Mouse (Mus musculus): Measurements from ENCODE around the gene Ptk7. TPM values are rescaled to one million over a fixed set of nuclear protein-coding genes. Genes with fewer than 3 reads are reported as not detected.

The Ptk7 gene
- total RNA-seq, 2 experiments from 2014 or later: 9.5 to 10.5 TPM

DNA sequence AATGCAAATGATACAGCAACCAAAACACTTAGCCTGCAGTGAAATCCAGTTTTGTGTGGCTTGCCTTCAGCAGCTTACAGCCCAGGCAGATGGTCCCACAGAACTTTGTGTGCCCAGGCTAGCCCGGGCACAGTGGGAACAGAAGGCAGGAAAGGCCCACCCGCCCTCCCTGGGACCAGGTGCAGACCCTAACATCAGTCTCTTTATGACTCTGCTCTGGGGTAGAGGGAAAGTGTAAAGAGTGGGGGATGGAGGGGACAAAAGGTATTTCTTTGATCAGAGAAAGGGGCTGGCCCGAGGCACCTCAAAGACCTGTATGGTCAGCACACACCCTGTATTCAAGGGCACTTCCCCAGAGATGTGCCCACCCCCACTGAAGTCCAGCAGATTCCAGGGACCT lies 16.1 kb downstream of the Ptk7 start:
- DNase-seq (ENCODE audit: low spot score in 2 of 2): no peak
- intact Hi-C loops (cut with DNase I): no loop called here

DNA sequence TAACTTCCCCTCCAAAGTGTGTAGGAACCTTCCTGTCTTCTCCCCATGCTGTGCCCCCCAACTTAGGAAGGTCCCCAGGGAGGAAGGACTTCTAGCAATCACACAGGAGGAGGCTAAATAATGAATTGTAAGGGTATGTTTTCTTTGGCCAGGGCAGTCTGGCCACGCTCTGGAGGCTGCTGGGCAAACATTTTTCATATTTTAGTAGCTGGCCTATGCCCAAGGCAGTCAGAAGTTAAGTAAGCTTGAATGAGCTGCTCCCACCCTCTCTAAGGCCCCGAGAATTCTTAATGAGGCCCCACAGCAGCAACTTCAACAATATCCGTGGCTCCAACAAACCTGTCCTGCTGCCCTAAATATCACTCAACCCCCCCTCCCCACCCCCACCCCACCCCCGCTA lies 16.5 kb downstream of the Ptk7 start:
- no peak for DNase-seq (ENCODE audit: low spot score in 2 of 2)
- intact Hi-C loops (cut with DNase I): no loop called here

DNA sequence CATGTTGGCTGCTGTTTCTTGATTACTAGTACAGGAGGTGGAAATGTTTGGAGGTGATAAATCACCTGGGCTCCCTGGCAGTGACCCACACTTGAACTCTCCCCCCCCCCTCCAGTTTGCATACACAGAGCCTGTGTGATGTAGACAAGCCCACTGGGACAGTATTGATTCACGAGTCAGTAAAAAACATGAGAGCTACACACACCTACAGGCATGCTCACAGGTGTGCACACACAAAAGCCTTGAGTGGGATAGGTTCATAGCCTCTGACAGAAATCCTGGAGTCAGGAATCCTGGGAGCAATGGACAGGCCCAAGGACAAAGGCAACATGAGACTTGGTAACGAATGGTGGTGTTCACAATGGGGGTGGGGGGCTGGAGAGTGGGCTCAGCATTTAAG lies 17.1 kb downstream of the Ptk7 start:
- no peak for DNase-seq (ENCODE audit: low spot score in 2 of 2)
- intact Hi-C loops (cut with DNase I): no loop called here

DNA sequence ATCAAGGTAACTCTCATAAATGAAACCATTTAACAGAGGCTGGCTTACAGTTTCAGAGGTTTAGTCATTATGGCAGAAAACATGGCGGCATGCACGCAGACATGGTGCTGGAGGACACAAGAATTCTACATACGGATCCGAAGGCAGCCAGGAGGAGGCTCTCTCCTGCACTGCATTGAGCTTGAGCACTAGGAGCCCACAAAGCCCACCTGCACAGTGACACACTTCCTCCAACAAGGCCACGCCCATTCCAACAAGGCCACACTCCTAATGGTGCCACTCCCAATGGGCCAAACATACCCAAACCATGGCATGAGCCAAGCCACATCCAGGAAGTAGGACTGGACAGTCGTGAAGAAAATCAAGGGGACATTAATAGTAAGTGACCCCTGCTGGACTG lies 18.0 kb downstream of the Ptk7 start:
- DNase-seq (ENCODE audit: low spot score in 2 of 2): no peak
- intact Hi-C loops (cut with DNase I): no loop called here

DNA sequence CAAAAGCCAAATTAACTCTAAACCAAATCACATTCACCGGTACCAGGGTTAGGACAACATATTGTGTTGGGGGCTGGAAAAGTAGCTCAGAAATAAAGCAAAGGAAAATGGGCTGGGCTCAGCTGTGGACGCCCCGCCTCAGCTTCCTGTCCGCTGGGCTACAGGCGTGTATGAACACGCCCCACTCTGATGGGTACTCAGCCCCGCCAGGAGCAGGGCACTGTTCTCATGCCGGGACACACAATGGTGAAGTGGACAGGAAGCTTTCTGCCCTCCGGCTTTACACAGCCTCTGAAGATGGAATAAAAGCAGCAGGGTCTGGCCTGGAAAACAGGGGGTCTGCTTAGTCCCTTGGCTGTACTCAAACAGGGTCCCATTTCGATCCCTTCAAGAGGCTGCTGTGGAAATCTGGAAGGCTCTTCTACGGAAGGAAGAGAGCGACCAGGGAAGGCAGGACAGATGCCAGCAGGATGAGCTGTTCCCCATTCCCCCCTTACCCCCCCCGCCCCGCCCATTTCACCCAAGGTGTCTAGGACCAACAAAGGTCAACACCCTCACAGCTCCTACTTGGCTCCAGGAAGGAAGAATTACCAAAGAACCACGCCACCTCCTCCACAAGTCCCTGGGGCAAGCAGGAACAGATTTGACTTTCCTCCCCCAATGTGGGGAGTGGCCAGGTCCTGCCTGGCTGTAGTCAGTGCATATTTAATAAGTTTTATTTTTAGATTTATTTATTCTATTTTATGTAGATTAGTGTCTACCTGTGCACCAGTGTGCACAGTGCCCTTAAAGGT lies 19.4 kb downstream of the Ptk7 start:
- intact Hi-C loops (cut with DNase I): no loop called here
- DNase-seq (ENCODE audit: low spot score in 2 of 2): no peak

DNA sequence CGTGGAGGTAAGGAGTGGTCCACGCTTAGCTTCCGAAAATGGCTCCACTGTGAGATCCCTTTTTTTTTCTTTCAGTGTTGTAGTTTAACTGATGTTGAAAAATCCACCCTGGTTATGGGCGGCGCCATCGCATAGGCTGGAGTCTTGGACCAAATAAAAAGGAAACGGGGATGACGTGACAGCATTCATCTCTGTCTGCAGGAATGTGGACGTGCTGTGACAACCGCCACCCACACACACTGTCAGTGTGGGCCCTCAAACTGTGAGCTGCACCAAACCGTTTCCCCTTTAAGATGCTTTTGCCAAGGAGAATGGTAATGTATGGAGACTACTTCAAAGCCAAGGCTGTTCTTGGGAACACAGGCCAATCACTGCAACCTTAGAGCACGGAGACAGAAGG lies 23.3 kb downstream of the Ptk7 start:
- intact Hi-C loops (cut with DNase I): no loop called here
- peak; percentile 33 to 89 for DNase-seq (ENCODE audit: low spot score in 2 of 2)

DNA sequence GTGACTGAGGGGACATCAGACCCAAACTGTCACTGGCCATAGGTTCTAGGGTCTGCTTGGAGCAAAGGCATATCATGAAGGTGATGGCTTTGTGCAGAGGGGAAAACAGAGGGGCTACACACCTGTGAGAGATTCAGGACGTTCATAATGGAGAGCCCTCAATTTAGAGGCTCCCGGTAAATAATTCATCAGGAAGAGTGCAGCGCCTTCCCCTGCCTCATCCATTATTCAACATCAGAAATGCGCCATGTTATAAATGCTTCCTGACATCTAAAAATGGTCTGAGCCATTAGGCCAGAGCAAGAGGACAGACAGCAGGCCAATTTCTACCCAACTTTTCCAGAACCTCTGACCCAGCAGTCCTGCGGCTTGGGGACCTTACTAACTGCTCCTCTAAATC lies 24.2 kb downstream of the Ptk7 start:
- intact Hi-C loops (cut with DNase I): no loop called here
- no peak for DNase-seq (ENCODE audit: low spot score in 2 of 2)

DNA sequence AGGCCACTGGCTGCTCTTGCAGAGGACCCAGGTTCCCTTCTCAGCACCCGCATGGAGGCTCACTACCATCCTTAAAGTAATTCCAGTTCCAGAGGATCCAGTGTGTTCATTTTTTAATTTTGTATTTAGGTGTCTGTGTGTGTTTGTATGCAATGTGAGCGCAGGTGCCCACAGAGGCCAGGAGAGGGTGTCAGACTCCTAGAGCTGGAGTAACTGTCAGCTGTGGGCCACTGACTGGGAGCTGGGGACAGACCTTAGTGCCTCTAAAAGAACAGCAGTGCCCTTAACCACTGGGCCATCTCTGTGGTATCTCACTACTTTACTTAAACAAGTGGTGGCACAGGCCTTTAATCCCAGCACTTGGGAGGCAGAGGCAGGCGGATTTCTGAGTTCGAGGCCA lies 26.1 kb downstream of the Ptk7 start:
- intact Hi-C loops (cut with DNase I): loop anchor here (5.0 kb wide), 1 partner anchor 34 kb away; no protein-coding TSS in a partner anchor
- no peak for DNase-seq (ENCODE audit: low spot score in 2 of 2)

DNA sequence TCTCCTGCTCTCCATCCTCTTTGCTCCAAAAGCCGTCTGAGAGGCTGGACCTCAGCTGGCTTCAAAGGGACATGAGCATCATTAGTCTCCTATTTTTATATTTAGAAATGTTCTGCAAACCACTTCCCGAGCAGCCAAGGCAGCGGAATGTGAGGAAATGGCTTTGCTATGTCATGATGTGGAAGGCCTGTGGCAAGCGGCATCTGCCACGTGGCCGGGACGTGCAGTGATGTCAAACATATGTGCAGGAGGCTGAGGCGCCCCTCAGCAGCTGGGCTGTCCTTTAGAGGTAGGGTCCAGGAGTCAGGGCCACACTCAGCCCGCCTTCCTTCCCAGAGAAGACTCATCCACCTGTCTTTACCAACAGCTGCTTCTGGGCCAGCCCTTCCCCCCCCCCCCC lies 27.1 kb downstream of the Ptk7 start:
- DNase-seq (ENCODE audit: low spot score in 2 of 2): no peak
- intact Hi-C loops (cut with DNase I): loop anchor here (5.0 kb wide), 1 partner anchor 35 kb away; no protein-coding TSS in a partner anchor

DNA sequence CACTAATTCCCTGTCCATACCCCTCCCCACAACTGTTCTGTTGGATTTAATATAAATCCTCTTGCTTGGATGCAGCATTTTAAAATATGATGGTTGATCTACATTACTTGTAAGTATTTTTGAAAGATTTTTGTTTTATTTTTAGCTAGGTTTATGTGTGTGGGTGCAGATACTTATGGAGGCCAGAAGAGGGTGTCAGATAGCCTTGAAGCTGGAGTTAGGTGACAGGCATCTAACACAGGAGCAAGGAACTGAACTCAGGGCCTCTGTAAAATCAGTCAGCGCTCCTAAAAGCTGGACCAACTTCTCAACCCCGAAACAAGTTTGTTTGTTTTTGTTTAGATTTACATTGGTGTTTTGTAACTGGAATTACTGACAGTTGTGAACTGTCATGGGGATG lies 28.7 kb downstream of the Ptk7 start:
- no peak for DNase-seq (ENCODE audit: low spot score in 2 of 2)
- intact Hi-C loops (cut with DNase I): loop anchor here (5.0 kb wide), 1 partner anchor 37 kb away; no protein-coding TSS in a partner anchor

DNA sequence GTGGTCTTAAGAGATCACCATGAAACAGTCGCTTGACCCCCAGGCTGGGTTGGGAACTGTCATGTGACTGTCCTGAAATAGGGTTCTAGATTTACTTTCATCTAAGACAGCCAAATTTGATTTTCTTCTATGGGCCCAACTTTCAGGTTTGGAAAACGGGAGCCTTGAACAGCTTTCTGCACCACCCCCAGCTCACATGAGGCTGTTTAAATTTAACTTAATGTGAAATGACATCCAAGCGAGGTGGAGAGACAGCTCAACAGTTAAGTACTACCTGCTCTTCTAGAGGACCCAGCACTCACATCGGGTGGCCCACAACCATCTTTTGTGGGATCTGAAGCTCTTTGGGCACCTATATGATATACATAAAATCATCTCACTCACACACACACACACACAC lies 30.3 kb downstream of the Ptk7 start:
- intact Hi-C loops (cut with DNase I): no loop called here
- peak in 1 of 2 experiments; percentile 74 for DNase-seq (ENCODE audit: low spot score in 2 of 2)

DNA sequence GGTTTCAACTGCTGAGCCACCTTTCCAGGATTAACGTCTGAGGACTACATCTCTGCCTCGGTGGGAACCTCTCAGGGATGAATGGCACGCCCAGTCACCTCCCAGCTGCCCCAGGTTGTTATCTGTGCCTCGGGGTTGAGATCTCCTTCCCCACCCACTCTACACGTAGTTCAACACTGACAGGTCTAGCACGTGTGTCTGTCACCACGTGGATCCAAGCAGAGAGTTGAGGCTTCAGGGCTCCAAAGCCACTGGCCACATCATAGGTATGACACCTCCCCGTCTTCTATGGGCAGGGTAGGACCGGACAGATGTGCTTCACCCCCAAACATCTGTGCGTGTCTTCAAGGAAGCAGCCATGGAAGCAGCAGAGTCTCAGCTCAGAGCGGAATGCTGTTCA lies 31.3 kb downstream of the Ptk7 start:
- no peak for DNase-seq (ENCODE audit: low spot score in 2 of 2)
- intact Hi-C loops (cut with DNase I): no loop called here

DNA sequence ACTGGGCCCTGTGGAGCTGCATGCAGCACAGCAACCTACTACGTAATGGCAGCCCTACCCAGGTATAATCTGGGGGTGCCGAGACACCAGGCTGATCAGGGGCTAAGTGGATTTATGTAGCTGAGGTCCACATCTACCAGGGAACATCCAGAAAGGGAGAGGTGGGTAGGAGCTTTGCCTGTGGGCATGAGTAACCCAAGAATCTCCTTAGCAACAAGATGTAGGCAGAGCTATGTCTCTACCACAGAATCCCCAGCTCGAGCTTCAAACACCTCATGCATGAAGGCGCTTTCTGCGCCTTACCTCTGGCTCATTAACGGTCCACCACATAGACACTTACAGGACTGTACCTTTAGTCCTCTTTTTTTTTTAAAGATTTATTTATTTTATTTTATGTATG lies 34.0 kb downstream of the Ptk7 start:
- DNase-seq (ENCODE audit: low spot score in 2 of 2): peak; percentile 24 to 53
- intact Hi-C loops (cut with DNase I): no loop called here

DNA sequence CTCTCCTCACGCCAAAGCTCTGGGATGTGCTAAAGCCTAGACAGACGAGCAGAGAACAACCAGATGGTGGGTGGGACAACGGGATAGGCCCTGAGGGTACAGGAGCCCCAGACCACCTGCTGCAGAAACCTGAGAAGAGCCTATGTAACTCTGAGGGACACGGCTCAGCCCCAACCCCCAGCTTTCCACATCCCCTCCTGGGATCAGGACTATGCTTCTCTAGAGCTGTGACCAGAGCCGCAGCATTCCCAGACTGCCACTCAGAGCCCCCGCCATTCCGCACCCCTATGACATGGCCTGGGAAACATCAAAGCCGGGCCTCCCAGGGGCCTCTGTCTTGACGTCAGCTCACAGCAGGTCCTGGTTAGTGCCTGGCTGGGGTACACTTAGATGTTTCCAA lies 34.7 kb downstream of the Ptk7 start:
- no peak for DNase-seq (ENCODE audit: low spot score in 2 of 2)
- intact Hi-C loops (cut with DNase I): no loop called here

DNA sequence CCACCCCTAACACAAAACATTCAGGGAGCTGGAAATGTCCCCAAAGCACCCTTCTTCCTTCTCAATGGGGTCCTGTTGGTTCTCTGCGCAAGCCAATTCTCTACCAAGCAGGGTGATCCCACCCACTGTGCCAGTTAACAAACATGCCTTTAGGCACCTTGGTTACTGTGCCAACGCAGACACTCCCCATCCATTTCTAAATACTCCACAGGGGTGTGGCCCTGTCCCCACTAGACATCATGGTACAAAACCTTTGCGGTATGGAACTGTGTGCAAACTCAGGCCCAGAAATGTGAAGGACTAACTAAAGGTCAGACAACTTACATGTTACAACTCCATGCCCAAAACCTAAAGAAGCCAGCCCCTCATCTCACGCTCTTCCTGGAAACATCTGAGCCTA lies 36.2 kb downstream of the Ptk7 start:
- DNase-seq (ENCODE audit: low spot score in 2 of 2): no peak
- intact Hi-C loops (cut with DNase I): no loop called here

DNA sequence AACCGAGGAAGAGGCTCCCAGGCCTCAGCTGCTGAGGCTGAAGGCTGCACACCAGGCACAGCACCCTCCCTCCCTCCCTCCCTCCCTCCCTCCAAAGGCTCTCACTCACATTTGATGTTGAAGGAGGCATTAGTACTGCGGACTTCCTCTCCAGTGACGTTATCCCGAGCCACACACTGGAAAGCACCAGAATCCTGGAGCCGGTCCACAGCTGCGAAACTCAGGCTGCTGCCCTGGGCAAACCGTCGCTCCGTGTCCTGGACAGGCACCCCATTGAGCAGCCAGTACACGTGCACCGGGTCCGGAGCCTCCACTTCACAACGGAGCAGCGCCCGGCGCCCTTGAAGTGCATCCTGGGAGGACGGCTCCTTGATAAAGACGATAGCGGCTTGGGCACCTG lies 37.9 kb downstream of the Ptk7 start:
- intact Hi-C loops (cut with DNase I): no loop called here
- DNase-seq (ENCODE audit: low spot score in 2 of 2): peak in 1 of 2 experiments; percentile 16

DNA sequence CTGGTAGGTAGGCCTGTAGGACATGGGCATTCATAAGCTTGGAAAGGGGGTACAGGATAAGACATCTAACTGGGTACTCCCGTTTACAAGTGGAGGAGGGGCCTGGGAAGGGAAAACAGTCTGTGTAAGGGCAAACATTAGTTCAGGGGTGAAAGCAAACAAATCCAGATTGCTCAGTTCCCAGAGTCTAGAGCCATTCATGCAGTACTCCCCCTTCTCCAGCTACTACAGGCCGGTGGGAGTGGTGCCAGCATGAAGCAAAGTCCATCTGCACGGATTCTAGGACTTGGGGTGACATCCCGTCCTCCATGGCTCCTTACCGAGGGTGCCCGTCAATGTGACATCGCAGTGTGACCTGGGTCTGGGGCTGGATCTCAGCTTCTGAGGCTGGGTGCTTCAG lies 38.9 kb downstream of the Ptk7 start:
- DNase-seq (ENCODE audit: low spot score in 2 of 2): no peak
- intact Hi-C loops (cut with DNase I): no loop called here

DNA sequence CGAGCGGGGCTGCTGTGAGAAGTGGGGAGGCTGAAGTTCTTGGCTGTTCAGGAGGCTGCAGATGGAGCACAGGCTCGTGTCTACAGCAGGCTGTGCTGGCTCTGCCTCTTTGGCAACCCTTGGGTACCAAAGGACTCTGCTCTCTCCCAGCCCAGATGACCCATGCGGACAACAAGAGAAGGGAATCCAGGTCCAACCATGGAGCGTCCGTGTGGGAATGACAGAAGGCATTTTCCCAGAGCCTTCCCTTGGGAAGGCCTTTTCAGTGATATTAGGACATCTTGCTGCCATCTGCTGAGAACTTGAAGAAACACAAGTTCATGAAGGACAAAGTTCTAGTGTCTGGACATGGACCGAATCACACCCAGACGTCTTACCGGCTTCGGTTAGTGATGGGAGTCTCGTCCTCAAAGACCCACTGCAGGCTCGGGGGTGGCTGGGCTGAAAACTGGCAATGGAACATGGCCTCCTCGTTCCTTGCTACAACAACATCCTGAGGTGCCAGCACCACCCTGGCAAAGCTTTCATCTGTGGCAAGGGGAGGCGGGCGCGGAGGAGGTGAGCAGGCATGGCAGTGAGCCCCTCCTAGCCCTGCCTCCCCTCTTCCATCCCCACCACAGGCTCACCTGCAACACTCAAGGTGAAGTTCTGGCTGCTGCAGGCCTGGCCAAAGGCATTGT lies 39.5 kb downstream of the Ptk7 start:
- intact Hi-C loops (cut with DNase I): loop anchor here (5.0 kb wide), 1 partner anchor 62 kb away; no protein-coding TSS in a partner anchor
- DNase-seq (ENCODE audit: low spot score in 2 of 2): peak in 1 of 2 experiments; percentile 27

DNA sequence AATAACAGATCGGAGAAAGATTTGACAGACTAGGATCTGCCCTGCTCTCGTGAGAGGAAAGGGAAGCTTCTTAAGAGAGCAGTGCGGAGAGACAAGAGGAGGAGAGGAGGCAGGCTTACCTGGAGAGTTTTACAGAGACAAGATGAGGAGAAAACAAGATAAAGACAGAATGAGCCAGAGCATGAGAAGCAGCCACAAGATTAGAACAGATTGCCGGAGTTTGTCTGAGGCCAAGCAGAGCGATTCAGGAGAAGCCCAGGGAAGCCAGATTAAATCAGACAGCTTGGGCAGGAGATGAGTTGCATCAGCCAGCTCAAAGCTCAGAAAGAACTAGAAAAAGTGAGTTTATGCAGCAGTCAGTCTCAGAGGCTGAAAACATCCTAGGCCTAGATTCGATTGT lies 40.4 kb downstream of the Ptk7 start:
- intact Hi-C loops (cut with DNase I): loop anchor here (5.0 kb wide), 1 partner anchor 62 kb away; no protein-coding TSS in a partner anchor

DNA sequence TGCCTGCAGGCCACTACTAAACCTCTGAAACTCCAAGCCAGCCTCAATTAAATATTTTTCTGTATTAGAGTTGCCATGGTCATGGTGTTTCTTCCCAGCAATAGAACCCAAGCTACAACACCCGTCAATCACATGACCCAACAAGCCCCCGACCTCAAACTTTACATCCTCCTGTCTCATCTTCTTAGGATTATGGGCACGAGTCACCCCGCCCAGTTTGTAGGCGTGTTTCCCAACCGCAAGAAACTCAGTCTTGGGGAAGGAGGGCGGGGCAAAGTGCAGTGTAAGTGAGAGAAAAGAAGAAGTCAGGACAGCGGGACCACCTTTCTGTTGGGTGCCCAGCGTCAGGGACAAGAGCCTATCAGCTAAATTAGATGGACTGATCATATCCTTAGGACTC lies 41.1 kb downstream of the Ptk7 start:
- intact Hi-C loops (cut with DNase I): loop anchor here (5.0 kb wide), 1 partner anchor 61 kb away; no protein-coding TSS in a partner anchor
- DNase-seq (ENCODE audit: low spot score in 2 of 2): no peak

More for the DNA sequence above, 40.4 kb downstream of the Ptk7 start:
- peak in 1 of 2 experiments; percentile 18 for DNase-seq (ENCODE audit: low spot score in 2 of 2)

DNA sequence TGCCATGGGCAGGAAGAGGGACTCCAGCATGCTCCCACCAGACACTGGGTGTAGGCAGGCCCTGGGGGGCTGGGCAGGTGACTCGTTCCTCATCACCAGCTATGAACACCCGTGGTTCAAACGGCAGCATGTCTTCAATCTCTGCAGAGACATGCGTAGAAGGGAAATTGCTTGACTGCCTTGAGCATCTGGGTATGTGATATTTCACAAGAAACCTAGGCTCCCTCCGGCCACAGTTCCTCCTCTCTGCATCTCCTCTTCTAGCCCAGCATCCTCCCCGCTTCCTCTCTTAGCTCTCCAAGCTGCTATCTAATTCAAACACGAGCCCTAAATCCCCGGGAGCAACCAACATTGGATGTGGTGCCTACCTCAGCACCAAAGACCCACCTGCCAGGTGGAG lies 43.0 kb downstream of the Ptk7 start:
- intact Hi-C loops (cut with DNase I): loop anchor here (5.0 kb wide), 1 partner anchor 59 kb away; no protein-coding TSS in a partner anchor
- no peak for DNase-seq (ENCODE audit: low spot score in 2 of 2)

All from left cerebral cortex, postnatal 25 days (tissue).